Mouse (Mus musculus) heart, postnatal 0 days (tissue): ENCODE measurements around the gene Cer1. TPM values are rescaled to one million over a fixed set of nuclear protein-coding genes. Genes with fewer than 3 reads are reported as not detected.

Experiments used
- ATAC-seq: fragments of 200-750 bp; cut with Nextera tagmentation; 2 replicates; pipeline ENCODE4 v1.8.0; 2017; ENCODE audit warnings: low read depth, moderate number of reproducible peaks, moderate library complexity; ENCODE audit not compliant: insufficient read depth
- DNase-seq: peaks from one replicate; pipeline ENCODE4 v3.0.0-alpha.2; 2016; ENCODE audit warnings: low spot score
- H3K27ac ChIP-seq: fragments of 300-500 bp; sonication (generic); 2 replicates; pipeline ENCODE4 v1.5.1; 2014; ENCODE audit warnings: low read depth, mild to moderate bottlenecking
- H3K27me3 ChIP-seq: fragments of 300-500 bp; sonication (generic); 2 replicates; pipeline ENCODE4 v1.6.1; 2014; ENCODE audit warnings: low read length, mixed read lengths; ENCODE audit not compliant: control insufficient read depth, insufficient read depth
- H3K36me3 ChIP-seq: fragments of 300-500 bp; sonication (generic); replicated peaks from 2 replicates; pipeline ENCODE4 v1.6.1; 2014; ENCODE audit warnings: low read length, mixed read lengths; ENCODE audit not compliant: control insufficient read depth, insufficient read depth
- H3K4me1 ChIP-seq: fragments of 300-500 bp; sonication (generic); 2 replicates; pipeline ENCODE4 v1.6.1; 2014; ENCODE audit warnings: antibody characterized with exemption; ENCODE audit not compliant: control insufficient read depth, insufficient read depth
- H3K4me2 ChIP-seq: fragments of 300-500 bp; sonication (generic); 2 replicates; pipeline ENCODE4 v1.6.1; 2014; ENCODE audit warnings: low read depth, mild to moderate bottlenecking, low read length, moderate library complexity
- H3K4me3 ChIP-seq: fragments of 300-500 bp; sonication (generic); 2 replicates; pipeline ENCODE4 v1.5.1; 2014; ENCODE audit warnings: low read depth, low read length
- H3K9ac ChIP-seq: fragments of 300-500 bp; sonication (generic); replicated peaks from 2 replicates; pipeline ENCODE4 v1.6.1; 2014; ENCODE audit warnings: low read depth, low read length, mixed read lengths
- H3K9me3 ChIP-seq: fragments of 300-500 bp; sonication (generic); replicated peaks from 2 replicates; pipeline ENCODE4 v1.6.1; 2016; ENCODE audit warnings: low read length; ENCODE audit not compliant: control insufficient read depth
- CTCF ChIP-seq: IDR thresholded peaks from 2 replicates; pipeline ENCODE4 v1.5.1; 2016; ENCODE audit warnings: antibody characterized with exemption, control low read depth, low read depth
- EP300 ChIP-seq: IDR thresholded peaks from 2 replicates; pipeline ENCODE4 v1.6.1; 2016; ENCODE audit warnings: antibody characterized with exemption, low read depth
- WGBS: fragments of 180-500 bp; shearing (Covaris S2); extraction: QIAGEN DNeasy Blood & Tissue Kit; methylation state at CpG from one replicate; pipeline ENCODE4 v1.1.7; 2014; 5-methylcytosine and 5-hydroxymethylcytosine counted together
- polyA plus RNA-seq: library from polyadenylated mRNA; unstranded; fragments of >200 nt; fragmentation: Nextera tagmentation; extraction: Ambion mirVana; gene quantifications from 2 replicates; pipeline ENCODE4 v1.2.1, GENCODE M21; 2015
- total RNA-seq: library from RNA; depleted of rRNA; stranded (reverse); fragments of >200 nt; gene quantifications from 2 replicates; pipeline ENCODE4 v1.2.3, GENCODE M21; 2014; ENCODE audit warnings: low replicate concordance

Gene Cer1
- total and polyA plus RNA-seq, 2 experiments from 2014 or later: not detected

GRCm38 (mm10) chr4:82864974-82865699 is 19.8 kb downstream of the Cer1 start:
- H3K9ac ChIP-seq: no peak overlapping the region
- H3K4me3 ChIP-seq: no peak overlapping the region
- H3K27me3 ChIP-seq: no peaks in the 10 kb centered on the region
- DNase-seq (no peak), ATAC-seq (no peak)
- H3K36me3 ChIP-seq: no peaks in the 10 kb centered on the region
- H3K4me2 ChIP-seq: no peak overlapping the region
- 66% methylated on average over 8 of the region's 8 CpGs for WGBS
- no peak for TF ChIP-seq EP300
- TF ChIP-seq CTCF: no peak
- H3K4me1 ChIP-seq: no peaks in the 10 kb centered on the region
- no peaks in the 10 kb centered on the region for H3K9me3 ChIP-seq
- H3K27ac ChIP-seq: no peak overlapping the region

- Histone ChIP-seq H3K9me3 (no peaks in the 10 kb centered on the region), H3K4me3 (no peak overlapping the region), H3K27ac (no peak overlapping the region), H3K4me1 (peaks cover 7% of the 10 kb centered on the region; the same call in 1 of the 2 replicates), H3K36me3 (no peaks in the 10 kb centered on the region), H3K27me3 (no peaks in the 10 kb centered on the region), H3K9ac (no peak overlapping the region), H3K4me2 (no peak overlapping the region)
- TF ChIP-seq EP300 (no peak), CTCF (no peak)
- no peak for DNase-seq
- 88% methylated on average over 8 of the region's 8 CpGs for WGBS
- no peak for ATAC-seq
Observed at GRCm38 (mm10) chr4:82863316-82863715, 21.6 kb downstream of the Cer1 start.

- TF ChIP-seq EP300: no peak
- Histone ChIP-seq H3K27me3 (no peaks in the 10 kb centered on the region), H3K36me3 (no peaks in the 10 kb centered on the region), H3K9me3 (no peaks in the 10 kb centered on the region), H3K27ac (no peak overlapping the region), H3K9ac (no peak overlapping the region), H3K4me3 (no peak overlapping the region), H3K4me2 (no peak overlapping the region), H3K4me1 (peaks cover 8% of the 10 kb centered on the region; the same call in 1 of the 2 replicates)
- 87% methylated on average over 2 of the region's 2 CpGs for WGBS
- ATAC-seq (no peak), DNase-seq (no peak)
Observed at GRCm38 (mm10) chr4:82861451-82861850, 23.5 kb downstream of the Cer1 start.

GRCm38 (mm10) chr4:82860566-82860965 is 24.4 kb downstream of the Cer1 start:
- no peaks in the 10 kb centered on the region for H3K27me3 ChIP-seq
- H3K4me2 ChIP-seq: no peak overlapping the region
- ATAC-seq (no peak), DNase-seq (no peak)
- no peak overlapping the region for H3K4me3 ChIP-seq
- TF ChIP-seq EP300 (no peak), CTCF (no peak)
- H3K9me3 ChIP-seq: no peaks in the 10 kb centered on the region
- no peaks in the 10 kb centered on the region for H3K36me3 ChIP-seq
- 0 out of 2 replicates have a peak overlapping the region, but pooled peaks have one; percentile 15 for H3K27ac ChIP-seq
- 30% methylated on average over 3 of the region's 3 CpGs for whole genome bisulfite sequencing
- H3K9ac ChIP-seq: no peak overlapping the region
- H3K4me1 ChIP-seq: peaks cover 8% of the 10 kb centered on the region; the same call in 1 of the 2 replicates

- WGBS: under 1% methylated on average over 75 of the region's 82 CpGs
- peak; percentile 94 for ATAC-seq
- peak; percentile 67 for DNase-seq
- H3K27me3 ChIP-seq: no peaks in the 10 kb centered on the region
- H3K36me3 ChIP-seq: no peaks in the 10 kb centered on the region
- H3K27ac ChIP-seq: peak within 1 kb of the TSS; percentile 70
- H3K4me2 ChIP-seq: peak within 1 kb of the TSS; percentile 92
- peak within 1 kb of the TSS; percentile 96 for H3K4me3 ChIP-seq
- H3K4me1 ChIP-seq: peaks cover 8% of the 10 kb centered on the region; the same call in 1 of the 2 replicates
- H3K9me3 ChIP-seq: no peaks in the 10 kb centered on the region
- TF ChIP-seq CTCF: no peak
- TF ChIP-seq EP300: no peak
- peak within 1 kb of the TSS; percentile 96 for H3K9ac ChIP-seq
Observed at GRCm38 (mm10) chr4:82859131-82860125, 25.5 kb downstream of the Cer1 start, which contains the start of gene Zdhhc21. TSS of gene Zdhhc21 (minus strand) at chr4:82859958.
